Mouse (Mus musculus) CH12.LX (cell line): ENCODE results near the gene Tfdp2. TPM values are rescaled to one million over a fixed set of nuclear protein-coding genes. Genes with fewer than 3 reads are reported as not detected.

ENCODE experiments used
- DNase-seq: peaks from one replicate; pipeline ENCODE4 v3.0.0-alpha.2; 2013; ENCODE audit errors: extremely low read depth
- H3K27ac ChIP-seq: 2 replicates; pipeline ENCODE4 v1.5.1; 2012; ENCODE audit warnings: low read depth, mild to moderate bottlenecking, control low read depth, moderate library complexity; ENCODE audit not compliant: insufficient read depth
- H3K27me3 ChIP-seq: replicated peaks from 2 replicates; pipeline ENCODE3; 2012; ENCODE audit warnings: inconsistent platforms
- H3K36me3 ChIP-seq, 2 experiments: replicated peaks in 1 of 2; 2 replicates each; pipeline versions ENCODE3 to v1.6.1; 2012; ENCODE audit warnings: inconsistent platforms in 1 of 2, low read length in 1 of 2, mild to moderate bottlenecking in 1 of 2, mixed read lengths in 1 of 2, moderate library complexity in 1 of 2; ENCODE audit not compliant: control insufficient read depth in 1 of 2, insufficient read depth in 1 of 2
- H3K4me1 ChIP-seq, 2 experiments: 2 replicates each; pipeline ENCODE4 v1.6.1; 2012; ENCODE audit warnings: inconsistent platforms in 1 of 2, moderate library complexity in 1 of 2; ENCODE audit not compliant: insufficient read depth in 2 of 2, control insufficient read depth in 1 of 2
- H3K4me2 ChIP-seq: 2 replicates; pipeline ENCODE4 v1.6.1; 2012; ENCODE audit warnings: low read depth, mild to moderate bottlenecking, control low read depth; ENCODE audit not compliant: poor library complexity, insufficient read depth, severe bottlenecking
- H3K4me3 ChIP-seq, 3 experiments: fragments of 150-350 bp in 1 of 3; sonication (generic) in 1 of 3; replicated peaks in 1 of 3; 2 replicates each; pipeline versions ENCODE3 to v1.5.1; 2011 to 2012; ENCODE audit warnings: low read depth in 2 of 3, low read length in 2 of 3, mild to moderate bottlenecking in 2 of 3, moderate library complexity in 2 of 3, control low read depth in 1 of 3, improper control_type of control experiment in 1 of 3, inconsistent platforms in 1 of 3, mixed read lengths in 1 of 3; ENCODE audit not compliant: poor library complexity in 1 of 3
- H3K79me2 ChIP-seq: replicated peaks from 2 replicates; pipeline ENCODE4 v1.6.1; 2012; ENCODE audit warnings: mild to moderate bottlenecking, moderate library complexity; ENCODE audit not compliant: control insufficient read depth, poor library complexity, insufficient read depth, severe bottlenecking; ENCODE audit errors: extremely low read depth
- H3K9ac ChIP-seq: 2 replicates; pipeline ENCODE4 v1.6.1; 2012; ENCODE audit warnings: low read depth, mild to moderate bottlenecking, control low read depth, moderate library complexity; ENCODE audit not compliant: insufficient read depth
- H3K9me3 ChIP-seq: replicated peaks from 2 replicates; pipeline ENCODE3; 2012; ENCODE audit warnings: low read length, inconsistent platforms, mixed read lengths
- BHLHE40 ChIP-seq: IDR thresholded peaks from 2 replicates; pipeline ENCODE4 v1.6.1; 2011; ENCODE audit warnings: mild to moderate bottlenecking, low read depth, low read length, improper control_type of control experiment
- CHD1 ChIP-seq: IDR thresholded peaks from 2 replicates; pipeline ENCODE4 v1.6.1; 2012; ENCODE audit warnings: low read depth, low read length, improper control_type of control experiment, inconsistent platforms
- CHD2 ChIP-seq: IDR thresholded peaks from 2 replicates; pipeline ENCODE4 v1.6.1; 2011; ENCODE audit warnings: low read length, improper control_type of control experiment
- CTCF ChIP-seq, 2 experiments: IDR thresholded peaks in 1 of 2; conservative IDR thresholded peaks in 1 of 2; 2 replicates each; pipeline ENCODE4 v1.5.1; 2011 to 2012; ENCODE audit warnings: low read depth in 2 of 2, low read length in 2 of 2, improper control_type of control experiment in 1 of 2, inconsistent platforms in 1 of 2, mild to moderate bottlenecking in 1 of 2, moderate library complexity in 1 of 2
- E2F4 ChIP-seq: IDR thresholded peaks from 2 replicates; pipeline ENCODE4 v1.6.1; 2011; ENCODE audit warnings: low read depth, low read length, improper control_type of control experiment; ENCODE audit not compliant: insufficient replicate concordance
- ELF1 ChIP-seq: IDR thresholded peaks from 2 replicates; pipeline ENCODE4 v1.6.1; 2014; ENCODE audit warnings: low read depth, mild to moderate bottlenecking, inconsistent platforms, low read length, improper control_type of control experiment
- EP300 ChIP-seq: IDR thresholded peaks from 2 replicates; pipeline ENCODE4 v1.6.1; 2011; ENCODE audit warnings: low read length, improper control_type of control experiment
- ETS1 ChIP-seq: conservative IDR thresholded peaks from 2 replicates; pipeline ENCODE4 v1.6.1; 2012; ENCODE audit warnings: low read depth, mild to moderate bottlenecking, inconsistent platforms, low read length, improper control_type of control experiment, moderate library complexity
- GABPA ChIP-seq: IDR thresholded peaks from 2 replicates; pipeline ENCODE4 v1.6.1; 2012; ENCODE audit warnings: low read depth, low read length, improper control_type of control experiment, inconsistent platforms; ENCODE audit not compliant: insufficient replicate concordance
- HCFC1 ChIP-seq: IDR thresholded peaks from 2 replicates; pipeline ENCODE4 v1.6.1; 2012; ENCODE audit warnings: low read depth, mild to moderate bottlenecking, inconsistent platforms, low read length, improper control_type of control experiment
- IRF4 ChIP-seq: IDR thresholded peaks from 2 replicates; pipeline ENCODE4 v1.6.1; 2014; ENCODE audit warnings: low read depth, mild to moderate bottlenecking, inconsistent platforms, low read length, improper control_type of control experiment
- JUN ChIP-seq: IDR thresholded peaks from 2 replicates; pipeline ENCODE4 v1.6.1; 2011; ENCODE audit warnings: low read depth, mild to moderate bottlenecking, low read length, improper control_type of control experiment, moderate library complexity; ENCODE audit not compliant: insufficient read depth
- JUND ChIP-seq: conservative IDR thresholded peaks from 2 replicates; pipeline ENCODE4 v1.6.1; 2011; ENCODE audit warnings: low read depth, low read length, improper control_type of control experiment
- KAT2A ChIP-seq: IDR thresholded peaks from 2 replicates; pipeline ENCODE4 v1.6.1; 2012; ENCODE audit warnings: low read length, improper control_type of control experiment, inconsistent platforms; ENCODE audit not compliant: insufficient replicate concordance
- MAFK ChIP-seq: IDR thresholded peaks from 2 replicates; pipeline ENCODE4 v1.6.1; 2011; ENCODE audit warnings: low read length, improper control_type of control experiment; ENCODE audit not compliant: insufficient replicate concordance
- MAX ChIP-seq: IDR thresholded peaks from 2 replicates; pipeline ENCODE4 v1.6.1; 2011; ENCODE audit warnings: low read length, improper control_type of control experiment
- MAZ ChIP-seq: IDR thresholded peaks from 2 replicates; pipeline ENCODE4 v1.6.1; 2012; ENCODE audit warnings: low read depth, mild to moderate bottlenecking, inconsistent platforms, low read length, improper control_type of control experiment, moderate library complexity
- MEF2A ChIP-seq: IDR thresholded peaks from 2 replicates; pipeline ENCODE4 v1.6.1; 2014; ENCODE audit warnings: low read depth, mild to moderate bottlenecking, inconsistent platforms, low read length, improper control_type of control experiment, borderline replicate concordance
- MXI1 ChIP-seq: IDR thresholded peaks from 2 replicates; pipeline ENCODE4 v1.6.1; 2011; ENCODE audit warnings: mild to moderate bottlenecking, low read depth, low read length, improper control_type of control experiment
- MYC ChIP-seq: IDR thresholded peaks from 2 replicates; pipeline ENCODE4 v1.6.1; 2011; ENCODE audit warnings: low read depth, mild to moderate bottlenecking, improper control_type of control experiment, low read length
- NELFE ChIP-seq: IDR thresholded peaks from 2 replicates; pipeline ENCODE4 v1.6.1; 2011; ENCODE audit warnings: low read depth, low read length, improper control_type of control experiment
- NRF1 ChIP-seq: IDR thresholded peaks from 2 replicates; pipeline ENCODE4 v1.6.1; 2014; ENCODE audit warnings: low read depth, mild to moderate bottlenecking, inconsistent platforms, low read length, improper control_type of control experiment, moderate library complexity
- PAX5 ChIP-seq: IDR thresholded peaks from 2 replicates; pipeline ENCODE4 v1.6.1; 2012; ENCODE audit warnings: low read length, inconsistent platforms, mixed read lengths
- POLR2A ChIP-seq: IDR thresholded peaks from 2 replicates; pipeline ENCODE4 v1.6.1; 2011; ENCODE audit warnings: low read depth, mild to moderate bottlenecking, improper control_type of control experiment, low read length
- POLR2AphosphoS2 ChIP-seq: IDR thresholded peaks from 2 replicates; pipeline ENCODE4 v1.6.1; 2011; ENCODE audit warnings: low read depth, low read length, improper control_type of control experiment
- RAD21 ChIP-seq: IDR thresholded peaks from 2 replicates; pipeline ENCODE4 v1.6.1; 2011; ENCODE audit warnings: low read depth, mild to moderate bottlenecking, low read length, improper control_type of control experiment, moderate library complexity
- RCOR1 ChIP-seq: conservative IDR thresholded peaks from 2 replicates; pipeline ENCODE4 v1.6.1; 2012; ENCODE audit warnings: low read depth, mild to moderate bottlenecking, inconsistent platforms, low read length, improper control_type of control experiment
- SIN3A ChIP-seq: IDR thresholded peaks from 2 replicates; pipeline ENCODE4 v1.6.1; 2012; ENCODE audit warnings: low read length, improper control_type of control experiment, inconsistent platforms
- SMC3 ChIP-seq: IDR thresholded peaks from 2 replicates; pipeline ENCODE4 v1.6.1; 2011; ENCODE audit warnings: low read depth, low read length, improper control_type of control experiment
- TBP ChIP-seq: conservative IDR thresholded peaks from 2 replicates; pipeline ENCODE4 v1.6.1; 2011; ENCODE audit warnings: low read depth, low read length, improper control_type of control experiment
- TCF12 ChIP-seq: IDR thresholded peaks from 2 replicates; pipeline ENCODE4 v1.6.1; 2014; ENCODE audit warnings: low read depth, mild to moderate bottlenecking, inconsistent platforms, low read length, improper control_type of control experiment
- UBTF ChIP-seq: IDR thresholded peaks from 2 replicates; pipeline ENCODE4 v1.6.1; 2012; ENCODE audit warnings: low read depth, mild to moderate bottlenecking, inconsistent platforms, low read length, improper control_type of control experiment, moderate library complexity
- USF1 ChIP-seq: IDR thresholded peaks from 2 replicates; pipeline ENCODE4 v1.6.1; 2014; ENCODE audit warnings: low read depth, mild to moderate bottlenecking, inconsistent platforms, low read length, improper control_type of control experiment
- USF2 ChIP-seq: conservative IDR thresholded peaks from 2 replicates; pipeline ENCODE4 v1.6.1; 2011; ENCODE audit warnings: low read depth, low read length, improper control_type of control experiment
- ZC3H11A ChIP-seq: IDR thresholded peaks from 2 replicates; pipeline ENCODE4 v1.6.1; 2012; ENCODE audit warnings: low read depth, mild to moderate bottlenecking, inconsistent platforms, low read length, improper control_type of control experiment
- ZKSCAN1 ChIP-seq: IDR thresholded peaks from 2 replicates; pipeline ENCODE4 v1.6.1; 2012; ENCODE audit warnings: low read depth, inconsistent platforms, low read length, improper control_type of control experiment, borderline replicate concordance
- ZMIZ1 ChIP-seq: IDR thresholded peaks from 2 replicates; pipeline ENCODE4 v1.6.1; 2012; ENCODE audit warnings: low read depth, mild to moderate bottlenecking, inconsistent platforms, low read length, improper control_type of control experiment
- ZNF384 ChIP-seq: IDR thresholded peaks from 2 replicates; pipeline ENCODE4 v1.6.1; 2012; ENCODE audit warnings: low read depth, low read length, improper control_type of control experiment, inconsistent platforms
- dilution Hi-C: fragments of 300-500 bp; cut with MboI; formaldehyde crosslinking; loops from 2 replicates; pipeline ENCODE4 v1.14.3; 2020; ENCODE audit warnings: low sequenced_read_pairs; ENCODE audit not compliant: extremely low pct_unique_long_range_greater_than_20kb, extremely low pct_ligation_motif_present
- in situ Hi-C: fragments of 300-500 bp; cut with MboI; formaldehyde crosslinking; loops from 3 replicates; pipeline ENCODE4 v1.14.3; 2019; ENCODE audit warnings: low sequenced_read_pairs, low pct_ligation_motif_present, low pct_unique_long_range_greater_than_20kb, mixed read lengths
- polyA plus RNA-seq: library from polyadenylated mRNA; unstranded; fragments of >175 nt; gene quantifications from 2 replicates; pipeline ENCODE4 v1.2.1, GENCODE M21; 2012; ENCODE audit warnings: low read depth; ENCODE audit not compliant: insufficient read length
- total RNA-seq, 2 experiments: library from RNA; depleted of rRNA; stranded (reverse); fragments of 300-350 nt in 1 of 2; fragments of >200 nt in 1 of 2; gene quantifications; 2 replicates each; pipeline ENCODE4 v1.2.3; 2012 to 2014

Gene Tfdp2
- total RNA-seq (2012; rRNA removed), result 4.7 and 4.9 TPM in 2 replicates
- total RNA-seq (2014; rRNA removed), result 4.7 and 5.9 TPM in 2 replicates
- polyA plus RNA-seq, result 2.6 and 3.4 TPM in 2 replicates

- DNase-seq, result peak; percentile 77
- Histone ChIP-seq H3K27me3 (peaks cover 7% of the 10 kb centered on the region), H3K9me3 (no peaks in the 10 kb centered on the region), H3K4me1 (peaks cover 5 to 13% of the 10 kb centered on the region in 2 experiments; a peak in 2 of 4 replicates), H3K9ac (peak within 1 kb of the TSS; percentile 59), H3K27ac (no peak within 1 kb of the TSS), H3K4me3 (peak within 1 kb of the TSS; percentile 52 to 85 (median 66)), H3K36me3 (no peaks in the 10 kb centered on the region), H3K4me2 (peak within 1 kb of the TSS; percentile 78), H3K79me2 (no peaks in the 10 kb centered on the region)
- in situ Hi-C loops (no loop called here), dilution Hi-C loops (no loop called here)
- TF ChIP-seq SIN3A (peak; percentile 90), GABPA (no peak), KAT2A (no peak), MAX (peak; percentile 73), E2F4 (no peak), ZC3H11A (no peak), ZNF384 (no peak), TCF12 (no peak), MAZ (0 out of 2 replicates have a peak, but pooled peaks have one; percentile 25), JUN (no peak), SMC3 (no peak), ETS1 (no peak), HCFC1 (no peak), UBTF (no peak), ZMIZ1 (peak; percentile 46; the same call in 1 of the 2 replicates), MXI1 (peak; percentile 70), JUND (no peak), NELFE (no peak), TBP (no peak), IRF4 (peak; percentile 19; the same call in 1 of the 2 replicates), RCOR1 (no peak), MEF2A (no peak), CTCF (conservative IDR thresholded peaks at IDR 0.05 in 1 of 2, IDR thresholded peaks at IDR 0.05 in 1 of 2; ENCODE audit: low read depth in 2 of 2, low read length in 2 of 2) (peak in 1 of 2 experiments; percentile 68; a peak in 2 of 4 replicates), POLR2AphosphoS2 (no peak), NRF1 (0 out of 2 replicates have a peak, but pooled peaks have one; percentile 28), MAFK (no peak), RAD21 (no peak; the same call in 1 of the 2 replicates), USF1 (no peak), ELF1 (peak; percentile 20; the same call in 1 of the 2 replicates), ZKSCAN1 (no peak), CHD2 (peak; percentile 27; the same call in 1 of the 2 replicates), POLR2A (peak; percentile 24; the same call in 1 of the 2 replicates), EP300 (no peak), USF2 (no peak), MYC (no peak), CHD1 (no peak), BHLHE40 (no peak), PAX5 (no peak)
Measured at GRCm38 (mm10) chr9:96195885-96196622, at the start of gene Tfdp2. Gene Tfdp2, plus strand, starts transcription at chr9:96196275.
